Mouse (Mus musculus) neural tube, embryonic 11.5 days (tissue): ENCODE results near the gene Pawr. TPM values are rescaled to one million over a fixed set of nuclear protein-coding genes. Genes with fewer than 3 reads are reported as not detected.

Experiments used
- ATAC-seq: fragments of 200-750 bp; cut with Nextera tagmentation; 2 replicates; pipeline ENCODE4 v1.8.0; 2017; ENCODE audit warnings: moderate number of reproducible peaks, mild to moderate bottlenecking, moderate TSS enrichment, moderate library complexity; ENCODE audit not compliant: insufficient read depth, low FRiP score, low TSS enrichment
- DNase-seq: peaks from one replicate; pipeline ENCODE4 v3.0.0-alpha.2; 2015; ENCODE audit warnings: low spot score
- H3K27ac ChIP-seq: fragments of 300-500 bp; sonication (generic); 2 replicates; pipeline ENCODE4 v1.5.1; 2014; ENCODE audit warnings: low read depth, mild to moderate bottlenecking, low read length
- H3K27me3 ChIP-seq: fragments of 300-500 bp; sonication (generic); 2 replicates; pipeline ENCODE4 v1.6.1; 2014; ENCODE audit warnings: mild to moderate bottlenecking, low read length, mixed read lengths; ENCODE audit not compliant: control insufficient read depth, insufficient read depth
- H3K36me3 ChIP-seq: fragments of 300-500 bp; sonication (generic); 2 replicates; pipeline ENCODE4 v1.6.1; 2014; ENCODE audit warnings: mild to moderate bottlenecking, low read length, moderate library complexity, mixed read lengths; ENCODE audit not compliant: control insufficient read depth, insufficient read depth
- H3K4me1 ChIP-seq: fragments of 300-500 bp; sonication (generic); 2 replicates; pipeline ENCODE4 v1.6.1; 2014; ENCODE audit warnings: low read length, mixed read lengths; ENCODE audit not compliant: control insufficient read depth, insufficient read depth
- H3K4me2 ChIP-seq: fragments of 300-500 bp; sonication (generic); 2 replicates; pipeline ENCODE4 v1.6.1; 2014; ENCODE audit warnings: low read depth, mild to moderate bottlenecking, moderate library complexity
- H3K4me3 ChIP-seq: fragments of 300-500 bp; sonication (generic); 2 replicates; pipeline ENCODE4 v1.5.1; 2014; ENCODE audit warnings: low read depth, low read length
- H3K9ac ChIP-seq: fragments of 300-500 bp; sonication (generic); 2 replicates; pipeline ENCODE4 v1.6.1; 2014; ENCODE audit warnings: mild to moderate bottlenecking, low read length
- H3K9me3 ChIP-seq: fragments of 300-500 bp; sonication (generic); 2 replicates; pipeline ENCODE4 v1.6.1; 2016; ENCODE audit warnings: low read length; ENCODE audit not compliant: control insufficient read depth
- WGBS: fragments of 180-500 bp; shearing (Covaris S2); extraction: QIAGEN DNeasy Blood & Tissue Kit; methylation state at CpG from one replicate; pipeline ENCODE4 v1.1.7; 2014; 5-methylcytosine and 5-hydroxymethylcytosine counted together
- polyA plus RNA-seq: library from polyadenylated mRNA; unstranded; fragments of >200 nt; fragmentation: Nextera tagmentation; extraction: Ambion mirVana; gene quantifications from 2 replicates; pipeline ENCODE4 v1.2.1, GENCODE M21; 2014

The Pawr gene
- polyA plus RNA-seq, 1 experiment from 2014 or later = 15.1 TPM

GRCm38 (mm10) chr10:108448421-108448820, 116.5 kb downstream of the Pawr start:
- no peak overlapping the region for H3K4me2 ChIP-seq
- no peaks in the 10 kb centered on the region for H3K27me3 ChIP-seq
- H3K9me3 ChIP-seq = no peaks in the 10 kb centered on the region
- H3K4me1 ChIP-seq = peaks cover 6% of the 10 kb centered on the region; the same call in 1 of the 2 replicates
- no peak for DNase-seq
- no peak overlapping the region for H3K4me3 ChIP-seq
- H3K9ac ChIP-seq = no peak overlapping the region
- H3K27ac ChIP-seq = no peak overlapping the region
- no peak for ATAC-seq
- no peaks in the 10 kb centered on the region for H3K36me3 ChIP-seq
- WGBS = 85% methylated on average over 11 of the region's 11 CpGs

DNA sequence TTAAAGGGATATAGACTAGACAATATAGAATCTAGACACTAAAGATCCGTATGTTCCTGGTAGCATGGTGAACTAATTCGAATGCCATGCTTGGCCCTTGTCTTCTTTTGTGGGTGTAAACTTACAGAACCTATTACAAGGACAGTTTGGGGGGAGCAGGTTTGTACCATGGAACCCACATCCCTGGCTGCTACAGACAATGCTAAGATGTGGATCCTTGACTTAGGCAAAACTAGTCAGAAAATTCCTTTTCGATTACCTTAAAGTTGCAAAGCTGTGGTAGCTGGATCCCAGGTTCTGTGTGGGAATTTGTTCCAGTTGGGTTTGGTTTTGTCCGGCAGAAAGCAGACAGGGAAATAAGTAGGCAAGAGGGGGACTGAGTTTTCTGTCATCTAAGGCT, 118.5 kb downstream of the Pawr start:
- 88% methylated on average over 4 of the region's 4 CpGs for WGBS
- Histone ChIP-seq H3K4me2 (no peak overlapping the region), H3K4me1 (no peaks in the 10 kb centered on the region; the same call in 1 of the 2 replicates), H3K27ac (no peak overlapping the region), H3K9me3 (no peaks in the 10 kb centered on the region), H3K4me3 (no peak overlapping the region), H3K27me3 (no peaks in the 10 kb centered on the region), H3K36me3 (no peaks in the 10 kb centered on the region), H3K9ac (no peak overlapping the region)
- DNase-seq (no peak), ATAC-seq (no peak)

DNA sequence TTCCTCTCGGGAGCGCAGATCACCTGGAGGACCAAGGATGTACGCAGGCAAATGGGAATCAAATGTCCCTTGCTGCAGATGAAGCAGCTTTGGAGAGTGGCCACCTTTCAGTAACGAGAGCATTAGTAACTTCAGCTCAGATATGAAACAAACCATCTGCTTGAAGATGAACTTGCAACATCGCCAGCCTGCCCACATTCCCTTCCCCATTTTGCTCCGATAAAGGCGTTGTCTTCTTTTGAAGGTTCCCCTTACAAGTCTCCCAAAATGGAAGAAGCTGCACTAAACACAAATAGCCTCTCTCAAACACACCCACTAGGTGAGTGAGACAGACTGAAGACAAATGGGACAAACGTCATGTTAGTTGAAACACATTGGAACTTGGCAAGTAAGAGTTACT, 119.6 kb downstream of the Pawr start:
- Histone ChIP-seq H3K4me3 (no peak overlapping the region), H3K36me3 (no peaks in the 10 kb centered on the region), H3K27me3 (no peaks in the 10 kb centered on the region), H3K4me2 (no peak overlapping the region), H3K27ac (no peak overlapping the region), H3K9me3 (no peaks in the 10 kb centered on the region), H3K9ac (no peak overlapping the region), H3K4me1 (no peaks in the 10 kb centered on the region; the same call in 1 of the 2 replicates)
- no peak for DNase-seq
- no peak for ATAC-seq
- 91% methylated on average over 8 of the region's 8 CpGs for WGBS

DNA sequence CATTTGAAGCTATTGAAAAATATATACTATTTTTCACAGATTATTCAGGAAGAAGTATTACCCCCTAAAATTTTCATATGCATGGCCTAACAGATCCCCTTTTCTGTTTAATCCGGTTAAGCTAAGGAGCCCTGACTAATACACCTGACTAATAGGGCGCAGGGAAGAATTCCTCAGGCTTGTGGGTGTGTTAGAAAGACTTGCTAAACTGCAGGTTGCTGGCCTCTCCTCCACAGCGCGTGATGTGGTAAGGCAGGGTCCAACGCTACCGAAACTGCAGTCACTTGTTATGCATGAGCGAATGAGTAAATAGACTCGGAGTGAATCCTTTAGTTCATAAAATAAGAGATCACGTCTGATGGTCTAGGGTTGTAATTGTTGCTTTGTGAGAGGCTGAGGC, 120.5 kb downstream of the Pawr start:
- 89% methylated on average over 9 of the region's 9 CpGs for WGBS
- Histone ChIP-seq H3K27me3 (no peaks in the 10 kb centered on the region), H3K27ac (no peak overlapping the region), H3K4me3 (no peak overlapping the region), H3K9ac (no peak overlapping the region), H3K9me3 (no peaks in the 10 kb centered on the region), H3K4me2 (no peak overlapping the region), H3K36me3 (no peaks in the 10 kb centered on the region), H3K4me1 (no peaks in the 10 kb centered on the region)
- DNase-seq (no peak), ATAC-seq (no peak)

GRCm38 (mm10) chr10:108453561-108453960, 121.6 kb downstream of the Pawr start:
- H3K4me3 ChIP-seq = no peak overlapping the region
- H3K27ac ChIP-seq = no peak overlapping the region
- 62% methylated on average over 2 of the region's 2 CpGs for WGBS
- DNase-seq (no peak), ATAC-seq (no peak)
- no peak overlapping the region for H3K9ac ChIP-seq
- H3K27me3 ChIP-seq = no peaks in the 10 kb centered on the region
- no peaks in the 10 kb centered on the region for H3K4me1 ChIP-seq
- no peak overlapping the region for H3K4me2 ChIP-seq
- H3K36me3 ChIP-seq = no peaks in the 10 kb centered on the region
- no peaks in the 10 kb centered on the region for H3K9me3 ChIP-seq

DNA sequence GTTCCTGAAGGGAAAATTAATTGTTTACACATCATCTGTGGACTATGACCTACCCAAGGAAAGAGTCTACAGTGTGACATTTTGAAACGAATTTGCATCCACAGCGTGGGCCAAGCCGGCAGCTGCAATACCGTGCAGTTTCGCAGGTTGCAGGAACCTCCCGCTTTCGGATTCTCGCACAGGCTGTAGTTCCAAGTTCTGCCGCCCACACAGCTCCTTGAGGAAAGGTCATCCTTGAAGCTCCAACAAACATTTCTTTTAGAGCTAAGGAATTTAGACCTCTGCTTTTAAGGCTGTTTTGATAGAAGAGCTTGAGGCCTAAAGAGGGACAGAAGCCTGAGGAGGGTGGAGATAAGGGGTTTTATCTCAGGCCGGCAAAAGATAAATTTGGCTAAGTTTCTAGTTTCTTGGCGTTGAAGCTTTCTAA, 122.8 kb downstream of the Pawr start:
- no peak overlapping the region for H3K27ac ChIP-seq
- no peaks in the 10 kb centered on the region for H3K4me1 ChIP-seq
- H3K4me3 ChIP-seq = no peak overlapping the region
- H3K4me2 ChIP-seq = no peak overlapping the region
- 90% methylated on average over 11 of the region's 11 CpGs for WGBS
- ATAC-seq = no peak
- no peaks in the 10 kb centered on the region for H3K36me3 ChIP-seq
- no peak for DNase-seq
- H3K9ac ChIP-seq = no peak overlapping the region
- no peaks in the 10 kb centered on the region for H3K9me3 ChIP-seq
- no peaks in the 10 kb centered on the region for H3K27me3 ChIP-seq

DNA sequence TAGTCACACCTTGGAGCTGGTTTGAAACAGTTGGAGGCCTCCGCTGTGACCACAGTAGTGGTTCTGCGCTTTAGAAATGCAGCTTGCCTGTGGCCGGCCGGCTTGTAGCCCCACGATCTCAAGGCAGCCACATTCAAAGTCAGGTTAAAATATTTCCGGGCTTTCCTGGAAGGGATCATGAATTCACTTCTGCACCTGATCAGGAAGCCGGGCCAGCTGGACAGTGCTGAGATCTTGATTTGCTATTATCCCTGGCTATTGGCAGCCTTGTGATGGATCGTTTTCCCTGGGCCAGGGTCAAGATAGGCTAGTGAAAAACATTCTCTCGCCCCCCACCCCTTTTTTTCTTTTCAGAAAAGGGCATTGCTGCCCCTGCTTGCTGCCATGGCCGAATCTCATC, 123.3 kb downstream of the Pawr start:
- H3K9me3 ChIP-seq = no peaks in the 10 kb centered on the region
- no peak overlapping the region for H3K9ac ChIP-seq
- H3K27me3 ChIP-seq = no peaks in the 10 kb centered on the region
- DNase-seq (no peak), ATAC-seq (no peak)
- H3K36me3 ChIP-seq = no peaks in the 10 kb centered on the region
- no peak overlapping the region for H3K4me3 ChIP-seq
- WGBS = 81% methylated on average over 10 of the region's 10 CpGs
- H3K4me2 ChIP-seq = no peak overlapping the region
- no peak overlapping the region for H3K27ac ChIP-seq
- H3K4me1 ChIP-seq = no peaks in the 10 kb centered on the region

DNA sequence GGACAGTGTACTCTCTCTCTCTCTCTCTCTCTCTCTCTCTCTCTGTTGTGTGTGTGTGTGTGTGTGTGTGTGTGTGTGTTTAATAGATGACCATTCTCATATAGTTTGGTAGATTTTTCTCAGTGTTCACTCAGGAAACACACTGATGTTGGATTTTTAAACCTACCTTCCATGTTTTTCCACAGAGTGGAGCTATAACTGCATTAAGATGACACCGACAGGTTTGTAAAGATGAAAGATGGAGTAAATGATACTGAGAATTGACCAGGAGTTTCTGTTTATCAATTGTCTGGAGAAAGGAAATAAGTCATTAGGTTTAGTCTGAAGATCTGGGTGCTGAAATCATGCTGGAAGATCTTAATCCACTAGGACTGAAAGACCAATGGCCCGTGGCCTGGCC, 124.0 kb downstream of the Pawr start:
- H3K36me3 ChIP-seq = no peaks in the 10 kb centered on the region
- no peak overlapping the region for H3K4me3 ChIP-seq
- DNase-seq (no peak), ATAC-seq (no peak)
- H3K27ac ChIP-seq = no peak overlapping the region
- no peaks in the 10 kb centered on the region for H3K27me3 ChIP-seq
- no peak overlapping the region for H3K9ac ChIP-seq
- WGBS = 90% methylated on average over 2 of the region's 2 CpGs
- H3K9me3 ChIP-seq = no peaks in the 10 kb centered on the region
- no peak overlapping the region for H3K4me2 ChIP-seq
- H3K4me1 ChIP-seq = no peaks in the 10 kb centered on the region

- Histone ChIP-seq H3K4me3 (no peak overlapping the region), H3K9me3 (no peaks in the 10 kb centered on the region), H3K36me3 (no peaks in the 10 kb centered on the region), H3K4me1 (no peaks in the 10 kb centered on the region), H3K4me2 (no peak overlapping the region), H3K27ac (no peak overlapping the region), H3K27me3 (no peaks in the 10 kb centered on the region), H3K9ac (no peak overlapping the region)
- ATAC-seq = no peak
- DNase-seq = no peak
- 100% methylated on average over 2 of the region's 2 CpGs for WGBS
Observed at GRCm38 (mm10) chr10:108457054-108457453, 125.1 kb downstream of the Pawr start.
